Mouse (Mus musculus): ENCODE measurements at regions not wholly inside any gene's neighbourhood (a gene's known extent, or its start where the extent isn't known, plus 50 kb on each side); places are given as distances from the start of the nearest gene placed in this dataset.

DNA sequence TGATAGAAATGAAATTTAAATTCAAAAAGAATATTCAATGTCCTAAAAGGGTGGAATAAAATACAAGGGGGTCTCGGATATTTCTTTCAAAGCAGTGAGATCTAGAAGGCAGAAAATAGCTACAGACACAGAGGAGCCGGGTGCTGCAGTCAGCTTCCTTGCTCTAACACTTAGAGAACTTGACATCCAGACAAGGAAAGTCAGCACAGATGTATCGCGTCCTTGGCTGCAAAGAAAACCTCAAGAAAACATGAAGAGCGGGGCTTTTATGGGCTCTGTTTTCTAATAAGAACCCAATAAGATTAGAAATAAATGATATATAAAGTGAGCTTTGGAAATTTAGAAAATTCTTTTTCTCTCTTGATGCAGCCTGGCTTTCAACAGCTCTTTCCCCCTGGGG, 53.1 kb upstream of the Glis3 start:
- DNase-seq: no peak

DNA sequence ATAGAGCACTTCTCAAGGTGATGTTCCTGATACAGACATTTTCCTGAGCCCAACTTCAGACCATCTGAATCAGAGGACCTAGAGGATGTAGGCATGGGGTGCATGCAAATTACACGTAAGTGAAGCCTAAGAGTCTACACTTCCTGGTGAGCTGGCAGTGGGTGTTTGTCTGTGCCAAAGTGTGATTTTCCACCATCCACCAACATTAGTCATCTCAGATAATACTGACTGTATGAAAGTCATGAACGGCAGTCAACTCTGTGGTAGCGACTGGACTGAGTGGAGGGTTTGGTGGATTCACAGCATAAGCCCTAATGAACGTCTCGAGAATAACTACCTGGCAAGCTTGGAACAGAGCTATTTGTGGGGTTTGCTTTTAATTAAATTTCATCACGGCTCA, 53.9 kb upstream of the Glis3 start:
- no peak for DNase-seq

GRCm38 (mm10) chr19:28743176-28743793, 63.4 kb upstream of the Glis3 start:
- peak; percentile 86 for DNase-seq

GRCm38 (mm10) chr19:28745105-28745504, 65.2 kb upstream of the Glis3 start:
- no peak for DNase-seq

- no peak for DNase-seq
Measured at GRCm38 (mm10) chr19:28745534-28745933, 65.7 kb upstream of the Glis3 start.

GRCm38 (mm10) chr19:28751091-28751490, 71.2 kb upstream of the Glis3 start:
- peak; percentile 39 for DNase-seq

GRCm38 (mm10) chr19:28758854-28759253, 76.0 kb upstream of the Slc1a1 start:
- peak; percentile 77 for DNase-seq

DNA sequence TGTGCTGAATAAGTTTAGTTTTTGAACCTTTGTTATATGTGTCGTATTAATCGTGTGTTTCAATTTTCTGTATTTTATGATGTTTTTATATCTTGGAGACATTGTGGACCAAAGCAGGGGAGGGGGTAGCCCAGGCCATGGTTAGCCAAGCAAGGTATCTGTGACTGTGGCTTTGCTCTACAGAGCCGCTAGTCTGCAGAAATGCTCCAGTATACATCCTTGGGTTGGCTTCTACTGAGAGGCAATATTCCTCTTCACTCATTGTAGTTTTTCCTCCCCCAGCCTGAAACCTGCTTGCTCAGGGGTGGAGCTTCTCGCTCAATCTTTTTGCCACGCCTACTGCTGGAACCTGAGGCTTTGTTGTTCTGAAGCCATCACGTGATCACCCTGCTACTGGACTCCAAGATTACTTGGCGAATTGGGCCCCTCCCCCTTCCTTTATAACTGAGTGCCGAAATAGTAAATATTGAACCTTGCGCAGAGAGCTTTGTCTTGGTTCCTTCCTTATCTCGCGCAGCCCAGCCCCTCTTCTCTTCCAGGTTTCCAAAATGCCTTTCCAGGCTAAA, 70.0 kb upstream of the Slc1a1 start:
- no peak for DNase-seq

DNA sequence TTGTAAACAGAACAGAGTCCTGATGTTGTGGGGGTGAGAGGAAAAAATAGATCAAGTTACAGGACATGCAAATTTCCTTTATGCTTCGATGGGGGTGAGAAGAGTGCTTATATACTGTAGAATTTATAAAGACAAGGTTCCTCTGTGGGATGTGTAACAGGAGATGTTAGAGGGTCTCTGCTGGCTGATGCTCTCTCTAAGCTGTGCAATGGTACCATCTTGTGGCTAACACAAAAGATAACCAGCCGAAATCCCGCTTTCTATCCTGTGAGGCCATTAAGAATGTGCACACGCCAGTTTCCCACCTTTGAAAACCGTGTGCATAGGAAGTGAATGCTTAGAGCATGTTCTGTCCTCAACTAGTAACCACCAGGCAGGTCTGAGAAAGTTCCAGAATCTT, 66.6 kb upstream of the Slc1a1 start:
- no peak for DNase-seq

DNA sequence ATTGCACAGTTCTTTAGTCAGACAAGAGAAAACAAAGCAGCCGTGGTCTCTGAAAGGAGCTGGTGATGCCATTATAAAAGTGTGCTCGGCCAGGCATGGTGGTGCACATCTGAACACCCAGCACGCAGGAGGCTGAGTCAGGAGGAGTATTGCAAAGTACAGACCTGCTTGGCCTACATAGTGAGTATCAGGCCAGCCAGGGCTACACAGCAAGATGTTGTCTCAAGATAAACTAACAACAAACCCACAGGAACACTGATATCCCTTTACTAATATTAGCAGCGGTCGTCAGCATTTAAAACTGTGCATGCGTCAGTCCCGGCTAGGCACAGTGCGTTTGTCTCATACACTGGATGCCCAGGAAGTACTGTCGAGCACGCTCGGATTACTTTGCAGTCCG, 64.4 kb upstream of the Slc1a1 start:
- DNase-seq: no peak

- DNase-seq: no peak
Measured at GRCm38 (mm10) chr19:28771836-28772235, 63.0 kb upstream of the Slc1a1 start.

- peak; percentile 28 for DNase-seq
Measured at GRCm38 (mm10) chr19:28772840-28773570, 61.8 kb upstream of the Slc1a1 start.

DNA sequence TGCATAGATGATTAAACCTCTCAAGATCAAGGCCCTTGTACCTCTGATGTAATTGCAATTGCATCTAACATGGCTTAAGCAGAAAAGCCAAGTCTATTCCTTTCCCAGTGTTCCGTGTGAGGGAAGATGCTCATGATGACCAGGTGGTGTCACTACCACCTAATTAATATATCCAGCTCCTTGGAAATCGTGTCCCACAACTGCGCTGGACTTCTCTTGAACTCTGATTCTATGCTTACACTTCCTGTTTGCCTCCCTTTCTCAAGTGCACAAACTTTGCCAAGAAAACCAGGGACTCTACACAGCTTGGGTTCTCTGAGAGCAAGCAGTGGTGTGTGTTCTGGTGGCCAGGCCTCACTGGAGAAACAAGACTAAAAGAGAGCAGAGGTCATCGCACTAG, 58.0 kb upstream of the Slc1a1 start:
- DNase-seq: peak; percentile 41

GRCm38 (mm10) chr19:28777674-28778073, 57.2 kb upstream of the Slc1a1 start:
- DNase-seq: no peak

- no peak for DNase-seq
Measured at GRCm38 (mm10) chr19:28778386-28778785, 56.5 kb upstream of the Slc1a1 start.

DNA sequence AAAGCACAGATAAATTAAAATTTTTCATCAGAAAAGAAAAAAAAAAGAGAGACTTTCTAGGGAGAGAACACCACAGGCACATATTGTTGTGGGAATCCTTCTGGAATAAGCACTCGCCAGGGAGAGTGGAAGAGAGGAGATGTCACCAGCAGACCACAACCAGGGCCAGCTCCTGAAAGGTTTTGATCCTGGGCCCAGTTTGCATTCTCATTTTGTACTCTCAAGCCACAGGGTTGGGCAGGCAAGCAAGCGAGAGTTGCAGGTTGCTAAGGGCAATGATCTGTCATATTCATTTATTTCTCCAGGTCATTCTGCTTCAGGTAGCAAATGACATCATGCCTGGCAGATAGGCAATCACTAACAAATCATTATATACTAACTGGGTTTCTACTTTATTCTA, 52.9 kb upstream of the Slc1a1 start:
- DNase-seq: no peak
